In the genomic region with DNA sequence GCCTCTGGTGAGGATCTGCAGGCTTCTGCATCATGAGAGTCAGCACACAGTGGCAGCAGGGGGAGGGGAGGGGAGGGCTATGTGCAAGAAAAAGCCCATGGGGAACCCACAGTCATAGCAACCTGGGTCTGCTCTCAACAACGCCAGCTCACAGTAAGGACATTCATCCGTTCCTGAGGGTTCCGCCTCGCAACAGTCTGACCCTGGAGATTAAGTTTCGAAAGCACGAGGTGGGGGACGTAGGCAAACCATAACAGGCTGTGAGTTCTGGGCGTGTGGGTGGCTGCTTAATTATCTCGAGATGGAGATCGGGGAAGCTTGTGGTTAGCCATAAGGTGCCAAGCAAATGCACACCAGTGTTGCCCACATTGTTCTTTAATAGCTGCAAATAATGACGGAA, we compare ENCODE assay signal across 9 mouse cellular contexts. TPM values are rescaled to one million over a fixed set of nuclear protein-coding genes. Genes with fewer than 3 reads are reported as not detected.
DNase-seq lines count a peak whose midpoint lies in the region; ATAC-seq and TF ChIP-seq lines count a peak whose summit lies in the region.
"Had no signal": no experiment of that assay in that cellular context is flagged by ENCODE, and none has a peak within 500 bp of the region (broad histone marks: within the 10 kb centered on the region; RNA-seq: fewer than 3 reads in every experiment).

No protein-coding gene starts in this region.

- peak overlapping the region; percentile 24; the same call in 1 of the 2 replicates for H3K4me2 ChIP-seq in heart, embryonic 13.5 days
- no peak overlapping the region; the same call in 1 of the 2 replicates for H3K4me2 ChIP-seq in embryonic facial prominence, embryonic 11.5 days (ENCODE audit: low read depth, low read length)
- peak overlapping the region; percentile 30; the same call in 1 of the 2 replicates for H3K4me2 ChIP-seq in hindbrain, embryonic 16.5 days (ENCODE audit: low read length)
- H3K4me2 ChIP-seq in midbrain, postnatal 0 days (ENCODE audit: low read depth, low read length, poor library complexity, severe bottlenecking), result 0 out of 2 replicates have a peak overlapping the region, but pooled peaks have one; percentile 6
- H3K4me2 ChIP-seq: lung, embryonic 14.5 days had no signal

- H3K36me3 ChIP-seq in heart, embryonic 13.5 days, result no peaks in the 10 kb centered on the region
- H3K36me3 ChIP-seq in embryonic facial prominence, embryonic 11.5 days (replicated peaks; ENCODE audit: control insufficient read depth, insufficient read depth, low read depth, low read length), result no peaks in the 10 kb centered on the region
- H3K36me3 ChIP-seq in hindbrain, embryonic 16.5 days (ENCODE audit: control insufficient read depth, insufficient read depth, low read length), result no peaks in the 10 kb centered on the region
- no peaks in the 10 kb centered on the region for H3K36me3 ChIP-seq in midbrain, postnatal 0 days (ENCODE audit: insufficient read depth, low read length)

- no peak overlapping the region for H3K4me3 ChIP-seq in heart, embryonic 13.5 days
- H3K4me3 ChIP-seq in embryonic facial prominence, embryonic 11.5 days (ENCODE audit: low read depth, low read length), result no peak overlapping the region
- no peak overlapping the region for H3K4me3 ChIP-seq in hindbrain, embryonic 16.5 days (ENCODE audit: low read length)
- no peak overlapping the region for H3K4me3 ChIP-seq in midbrain, postnatal 0 days (ENCODE audit: low read depth, low read length)

- no peak overlapping the region for H3K27ac ChIP-seq in heart, embryonic 13.5 days (replicated peaks)
- H3K27ac ChIP-seq in embryonic facial prominence, embryonic 11.5 days (replicated peaks; ENCODE audit: low read depth, low read length), result no peak overlapping the region
- H3K27ac ChIP-seq in hindbrain, embryonic 16.5 days (ENCODE audit: low read depth, low read length), result no peak overlapping the region; the same call in 1 of the 2 replicates
- no peak overlapping the region for H3K27ac ChIP-seq in midbrain, postnatal 0 days (ENCODE audit: low read depth, low read length)

- H3K9me3 ChIP-seq in heart, embryonic 13.5 days, result no peaks in the 10 kb centered on the region
- H3K9me3 ChIP-seq in embryonic facial prominence, embryonic 11.5 days (replicated peaks; ENCODE audit: control insufficient read depth, low read length), result no peaks in the 10 kb centered on the region
- H3K9me3 ChIP-seq in hindbrain, embryonic 16.5 days (ENCODE audit: control insufficient read depth, low read length), result no peaks in the 10 kb centered on the region
- no peaks in the 10 kb centered on the region for H3K9me3 ChIP-seq in midbrain, postnatal 0 days (ENCODE audit: low read length)

- ATAC-seq in heart, embryonic 13.5 days (ENCODE audit: extremely low read depth, insufficient number of reproducible peaks, low FRiP score, low TSS enrichment), result no peak
- ATAC-seq in embryonic facial prominence, embryonic 11.5 days (replicated peaks; ENCODE audit: insufficient number of reproducible peaks, low FRiP score, low TSS enrichment, low read depth), result no peak
- ATAC-seq in hindbrain, embryonic 16.5 days, result peak; percentile 84
- ATAC-seq in midbrain, postnatal 0 days (ENCODE audit: low FRiP score), result peak; percentile 83

- H3K4me1 ChIP-seq in heart, embryonic 13.5 days, result peaks cover 10% of the 10 kb centered on the region
- peaks cover 2% of the 10 kb centered on the region; the same call in 1 of the 2 replicates for H3K4me1 ChIP-seq in embryonic facial prominence, embryonic 11.5 days (ENCODE audit: control insufficient read depth, insufficient read depth, low read length)
- peaks cover 14% of the 10 kb centered on the region for H3K4me1 ChIP-seq in hindbrain, embryonic 16.5 days (ENCODE audit: control insufficient read depth, insufficient read depth, low read depth, low read length)
- peaks cover 5% of the 10 kb centered on the region; the same call in 1 of the 2 replicates for H3K4me1 ChIP-seq in midbrain, postnatal 0 days (ENCODE audit: insufficient read depth, low read length)

- H3K27me3 ChIP-seq in heart, embryonic 13.5 days (replicated peaks), result peaks cover 14% of the 10 kb centered on the region; the same call in 1 of the 2 replicates
- no peaks in the 10 kb centered on the region for H3K27me3 ChIP-seq in embryonic facial prominence, embryonic 11.5 days (ENCODE audit: control insufficient read depth, insufficient read depth, low read length)
- no peaks in the 10 kb centered on the region for H3K27me3 ChIP-seq in hindbrain, embryonic 16.5 days (replicated peaks; ENCODE audit: control insufficient read depth, insufficient read depth, low read length)
- H3K27me3 ChIP-seq in midbrain, postnatal 0 days (ENCODE audit: insufficient read depth, low read length), result no peaks in the 10 kb centered on the region

- no peak for DNase-seq in heart, postnatal 4 days
- DNase-seq in embryonic facial prominence, embryonic 11.5 days (ENCODE audit: low spot score), result peak; percentile 38
- peak; percentile 75 for DNase-seq in midbrain, postnatal 0 days (ENCODE audit: low spot score)
- DNase-seq in kidney, adult 9 months, result no peak
- no peak for DNase-seq in thymus, adult 18-20 months
- DNase-seq in thymus, postnatal 0 days (ENCODE audit: low spot score), result no peak
- DNase-seq: lung, embryonic 14.5 days had no signal

- H3K9ac ChIP-seq in heart, embryonic 13.5 days, result no peak overlapping the region
- no peak overlapping the region for H3K9ac ChIP-seq in embryonic facial prominence, embryonic 11.5 days (replicated peaks; ENCODE audit: low read length)
- H3K9ac ChIP-seq in hindbrain, embryonic 16.5 days (ENCODE audit: low read depth, low read length), result no peak overlapping the region
- 0 out of 2 replicates have a peak overlapping the region, but pooled peaks have one; percentile 13 for H3K9ac ChIP-seq in midbrain, postnatal 0 days (replicated peaks; ENCODE audit: low read length, poor library complexity, severe bottlenecking)
- H3K9ac ChIP-seq: lung, embryonic 14.5 days had no signal

- TF ChIP-seq CTCF in midbrain, postnatal 0 days (IDR thresholded peaks at IDR 0.05), result no peak

- WGBS in heart, embryonic 13.5 days, result 35% methylated on average over 11 of the region's 11 CpGs
- 32% methylated on average over 11 of the region's 11 CpGs for WGBS in embryonic facial prominence, embryonic 11.5 days
- WGBS in hindbrain, embryonic 16.5 days, result 29% methylated on average over 11 of the region's 11 CpGs
- 16% methylated on average over 11 of the region's 11 CpGs for WGBS in midbrain, postnatal 0 days

RNA-seq across cellular contexts. Expression of gene Tomm5, which starts 34.5 kb away (rescaled TPM):
- polyA plus RNA-seq in heart, embryonic 13.5 days (2015; fragmentation: Nextera tagmentation; extraction: Ambion mirVana), result 203 and 242 TPM in 2 replicates
- total RNA-seq in heart, postnatal 4 days (2021), result 100 to 1,000 TPM; 119 to 141 TPM
- 200 and 211 TPM in 2 replicates for polyA plus RNA-seq in embryonic facial prominence, embryonic 11.5 days (2014; fragmentation: Nextera tagmentation; extraction: Ambion mirVana)
- 154 and 185 TPM in 2 replicates for polyA plus RNA-seq in hindbrain, embryonic 16.5 days (2015; fragmentation: Nextera tagmentation; extraction: Ambion mirVana)
- total RNA-seq in midbrain, postnatal 0 days (2014; rRNA removed), result 109 and 128 TPM in 2 replicates
- 194 and 204 TPM in 2 replicates for polyA plus RNA-seq in midbrain, postnatal 0 days (2015; fragmentation: Nextera tagmentation; extraction: Ambion mirVana)
- polyA plus RNA-seq in thymus, postnatal 0 days (2015; fragmentation: Nextera tagmentation; extraction: Ambion mirVana), result 308 and 318 TPM in 2 replicates

RNA-seq across cellular contexts. Expression of gene Frmpd1, which starts 42.3 kb away (rescaled TPM):
- 1.6 and 2.3 TPM in 2 replicates for polyA plus RNA-seq in heart, embryonic 13.5 days (2015; fragmentation: Nextera tagmentation; extraction: Ambion mirVana)
- 1 to 10 TPM; 2.7 to 3.2 TPM for total RNA-seq in heart, postnatal 4 days (2021)
- 1.2 TPM in 2 replicates for polyA plus RNA-seq in embryonic facial prominence, embryonic 11.5 days (2014; fragmentation: Nextera tagmentation; extraction: Ambion mirVana)
- 2.2 and 3.2 TPM in 2 replicates for polyA plus RNA-seq in hindbrain, embryonic 16.5 days (2015; fragmentation: Nextera tagmentation; extraction: Ambion mirVana)
- 5.9 and 9.6 TPM in 2 replicates for total RNA-seq in midbrain, postnatal 0 days (2014; rRNA removed)
- 3.0 and 3.2 TPM in 2 replicates for polyA plus RNA-seq in midbrain, postnatal 0 days (2015; fragmentation: Nextera tagmentation; extraction: Ambion mirVana)
- polyA plus RNA-seq in thymus, postnatal 0 days (2015; fragmentation: Nextera tagmentation; extraction: Ambion mirVana), result 0.14 and 0.26 TPM in 2 replicates

RNA-seq across cellular contexts. Expression of gene Fbxo10, which starts 58.0 kb away (rescaled TPM):
- 15.6 and 16.2 TPM in 2 replicates for polyA plus RNA-seq in heart, embryonic 13.5 days (2015; fragmentation: Nextera tagmentation; extraction: Ambion mirVana)
- total RNA-seq in heart, postnatal 4 days (2021), result 10 to 100 TPM; 21.3 to 23.1 TPM
- 6.5 and 7.7 TPM in 2 replicates for polyA plus RNA-seq in embryonic facial prominence, embryonic 11.5 days (2014; fragmentation: Nextera tagmentation; extraction: Ambion mirVana)
- 18.7 and 22.1 TPM in 2 replicates for polyA plus RNA-seq in hindbrain, embryonic 16.5 days (2015; fragmentation: Nextera tagmentation; extraction: Ambion mirVana)
- total RNA-seq in midbrain, postnatal 0 days (2014; rRNA removed), result 22.1 and 24.6 TPM in 2 replicates
- 13.7 and 14.6 TPM in 2 replicates for polyA plus RNA-seq in midbrain, postnatal 0 days (2015; fragmentation: Nextera tagmentation; extraction: Ambion mirVana)
- polyA plus RNA-seq in thymus, postnatal 0 days (2015; fragmentation: Nextera tagmentation; extraction: Ambion mirVana), result 7.4 and 9.2 TPM in 2 replicates

Comparison
In these comparisons a context has a peak if more than half of its experiments do, and no peak if none do; other contexts are left out.
1. ATAC-seq: peak in hindbrain, embryonic 16.5 days (single experiment) and midbrain, postnatal 0 days (single experiment); none in heart, embryonic 13.5 days (single experiment) and embryonic facial prominence, embryonic 11.5 days (single experiment).
2. DNase-seq: peak in embryonic facial prominence, embryonic 11.5 days (single experiment) and midbrain, postnatal 0 days (single experiment); none in heart, postnatal 4 days (single experiment), kidney, adult 9 months (single experiment), thymus, adult 18-20 months (0 of 2) and thymus, postnatal 0 days (single experiment).